Comparison of ENCODE assay signal across 10 mouse cellular contexts in the genomic region with DNA sequence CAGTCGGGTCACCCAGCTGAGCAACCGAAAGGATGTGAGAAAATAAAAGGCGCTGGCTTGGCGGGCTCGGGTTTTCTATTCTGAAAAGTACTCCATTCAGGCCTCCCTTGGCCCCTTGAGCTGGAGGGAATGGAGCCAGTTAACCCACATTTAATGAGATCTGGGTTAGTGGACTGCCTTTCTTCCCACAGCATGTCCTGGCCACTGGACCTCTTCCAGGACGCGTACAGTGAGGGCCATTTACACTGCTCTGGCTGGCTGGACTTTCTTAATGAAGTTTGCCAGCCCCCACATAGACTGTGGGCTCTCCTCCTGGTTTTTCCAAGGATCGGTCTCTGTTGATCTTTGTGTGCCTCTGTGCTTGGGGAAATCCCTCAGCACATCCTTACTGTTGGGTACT. TPM values are rescaled to one million over a fixed set of nuclear protein-coding genes. Genes with fewer than 3 reads are reported as not detected.
DNase-seq lines count a peak whose midpoint lies in the region; ATAC-seq and TF ChIP-seq lines count a peak whose summit lies in the region.
"Had no signal": no experiment of that assay in that cellular context is flagged by ENCODE, and none has a peak within 500 bp of the region (broad histone marks: within the 10 kb centered on the region; RNA-seq: fewer than 3 reads in every experiment).

No protein-coding gene starts in this region.

- WGBS in stomach, embryonic 14.5 days = 73% methylated on average over 8 of the region's 8 CpGs
- WGBS in stomach, postnatal 0 days = 63% methylated on average over 8 of the region's 8 CpGs
- whole genome bisulfite sequencing in liver, postnatal 0 days (ENCODE audit: insufficient replicate concordance) = 78% methylated on average over 8 of the region's 8 CpGs

- TF ChIP-seq EP300 in stomach, postnatal 0 days (optimal IDR thresholded peaks at IDR 0.05) = no peak
- TF ChIP-seq EP300 in liver, postnatal 0 days (IDR thresholded peaks at IDR 0.05; ENCODE audit: low read depth) = no peak

- no peaks in the 10 kb centered on the region for H3K36me3 ChIP-seq in stomach, embryonic 14.5 days (ENCODE audit: control insufficient read depth, insufficient read depth, low read length)
- no peaks in the 10 kb centered on the region for H3K36me3 ChIP-seq in stomach, postnatal 0 days (ENCODE audit: control insufficient read depth, insufficient read depth, low read length)
- no peaks in the 10 kb centered on the region for H3K36me3 ChIP-seq in liver, postnatal 0 days (replicated peaks; ENCODE audit: insufficient read depth, low read length)
- H3K36me3 ChIP-seq: neural tube, embryonic 12.5 days had no signal

- TF ChIP-seq CTCF in stomach, postnatal 0 days (IDR thresholded peaks at IDR 0.05; ENCODE audit: low read depth) = no peak
- TF ChIP-seq CTCF in liver, postnatal 0 days (IDR thresholded peaks at IDR 0.05; ENCODE audit: low read depth) = no peak

- no peaks in the 10 kb centered on the region for H3K9me3 ChIP-seq in stomach, embryonic 14.5 days (ENCODE audit: control insufficient read depth, low read depth, low read length)
- H3K9me3 ChIP-seq in stomach, postnatal 0 days (ENCODE audit: control insufficient read depth, low read length) = no peaks in the 10 kb centered on the region
- no peaks in the 10 kb centered on the region for H3K9me3 ChIP-seq in liver, postnatal 0 days (ENCODE audit: low read length)
- H3K9me3 ChIP-seq: neural tube, embryonic 12.5 days had no signal

- no peak overlapping the region for H3K9ac ChIP-seq in stomach, embryonic 14.5 days (replicated peaks; ENCODE audit: low read depth, low read length)
- H3K9ac ChIP-seq in stomach, postnatal 0 days (ENCODE audit: low read length) = no peak overlapping the region
- H3K9ac ChIP-seq in liver, postnatal 0 days (replicated peaks) = no peak overlapping the region
- H3K9ac ChIP-seq: neural tube, embryonic 12.5 days had no signal

- H3K4me2 ChIP-seq in stomach, embryonic 14.5 days (replicated peaks; ENCODE audit: low read depth, low read length) = no peak overlapping the region
- H3K4me2 ChIP-seq in stomach, postnatal 0 days (replicated peaks; ENCODE audit: low read depth) = no peak overlapping the region
- H3K4me2 ChIP-seq in liver, postnatal 0 days (ENCODE audit: low read depth, low read length) = no peak overlapping the region
- H3K4me2 ChIP-seq: neural tube, embryonic 12.5 days had no signal

- peak; percentile 48; the same call in 1 of the 2 replicates for ATAC-seq in stomach, embryonic 14.5 days (ENCODE audit: insufficient number of reproducible peaks, insufficient read depth, low FRiP score, low read depth)
- ATAC-seq in stomach, postnatal 0 days (ENCODE audit: low FRiP score, low TSS enrichment) = no peak
- ATAC-seq in monocyte, adult 5-6 weeks (replicated peaks; ENCODE audit: insufficient number of reproducible peaks, low FRiP score, low TSS enrichment, poor library complexity, severe bottlenecking) = no peak
- ATAC-seq in liver, postnatal 0 days = no peak

- H3K4me1 ChIP-seq in stomach, embryonic 14.5 days (ENCODE audit: control insufficient read depth, insufficient read depth, low read length) = no peaks in the 10 kb centered on the region; the same call in 1 of the 2 replicates
- no peaks in the 10 kb centered on the region for H3K4me1 ChIP-seq in stomach, postnatal 0 days (replicated peaks; ENCODE audit: control insufficient read depth, insufficient read depth)
- H3K4me1 ChIP-seq in liver, postnatal 0 days (ENCODE audit: insufficient read depth) = peaks cover 3% of the 10 kb centered on the region; the same call in 1 of the 2 replicates
- H3K4me1 ChIP-seq: neural tube, embryonic 12.5 days had no signal

- no peak overlapping the region for H3K4me3 ChIP-seq in stomach, embryonic 14.5 days (ENCODE audit: low read depth, low read length)
- H3K4me3 ChIP-seq in stomach, postnatal 0 days (ENCODE audit: low read depth, low read length) = no peak overlapping the region
- no peak overlapping the region for H3K4me3 ChIP-seq in liver, postnatal 0 days (ENCODE audit: low read depth, low read length)
- H3K4me3 ChIP-seq: neural tube, embryonic 12.5 days had no signal

- peak; percentile 50 to 51 for DNase-seq in cerebellum, postnatal 14 days
- no peak for DNase-seq in cerebellum, postnatal 36 days
- no peak for DNase-seq in stomach, postnatal 0 days (ENCODE audit: low spot score)
- peak; percentile 6 to 32 for DNase-seq in left cerebral cortex, adult 18-20 months (ENCODE audit: low spot score in 2 of 2)
- DNase-seq in liver, postnatal 0 days = no peak
- DNase-seq in adrenal gland, adult 2 months = no peak

- H3K27me3 ChIP-seq in stomach, embryonic 14.5 days (ENCODE audit: control insufficient read depth, insufficient read depth, low read length) = no peaks in the 10 kb centered on the region
- no peaks in the 10 kb centered on the region for H3K27me3 ChIP-seq in stomach, postnatal 0 days (ENCODE audit: control insufficient read depth, insufficient read depth, low read length)
- H3K27me3 ChIP-seq in liver, postnatal 0 days (ENCODE audit: insufficient read depth, low read length) = no peaks in the 10 kb centered on the region
- H3K27me3 ChIP-seq: neural tube, embryonic 12.5 days had no signal

- H3K27ac ChIP-seq in stomach, embryonic 14.5 days (ENCODE audit: low read length) = no peak overlapping the region
- H3K27ac ChIP-seq in stomach, postnatal 0 days (replicated peaks) = no peak overlapping the region
- H3K27ac ChIP-seq in liver, postnatal 0 days (ENCODE audit: low read depth) = no peak overlapping the region
- H3K27ac ChIP-seq: kidney, postnatal 0 days; neural tube, embryonic 12.5 days had no signal

RNA-seq across cellular contexts. Expression of a gene that starts 52.1 kb away (rescaled TPM):
- 16.4 and 17.3 TPM in 2 replicates for polyA plus RNA-seq in stomach, embryonic 14.5 days (2014; fragmentation: Nextera tagmentation; extraction: Ambion mirVana)
- polyA plus RNA-seq in stomach, postnatal 0 days (2015; fragmentation: Nextera tagmentation; extraction: Ambion mirVana) = 13.1 and 14.1 TPM in 2 replicates
- 10 to 100 TPM; 67.4 to 85.3 TPM for total RNA-seq in left cerebral cortex, adult 18-20 months (2021)
- total RNA-seq in monocyte, adult 5-6 weeks (2017) = 243 to 292 TPM (median 261 TPM) in 3 replicates
- polyA plus RNA-seq in liver, postnatal 0 days (2015; fragmentation: Nextera tagmentation; extraction: Ambion mirVana) = 7.7 and 11.4 TPM in 2 replicates
- total RNA-seq in adrenal gland, adult 2 months (2021) = 10 to 100 TPM; 39.8 to 44.1 TPM
- 7.1 and 8.2 TPM in 2 replicates for polyA plus RNA-seq in adrenal gland, adult 2 months (2012; rRNA removed)

Comparison
In these comparisons a context has a peak if more than half of its experiments do, and no peak if none do; other contexts are left out.
1. DNase-seq: peak in cerebellum, postnatal 14 days (2 of 2) and left cerebral cortex, adult 18-20 months (2 of 2); none in cerebellum, postnatal 36 days (0 of 2), stomach, postnatal 0 days (single experiment), liver, postnatal 0 days (single experiment) and adrenal gland, adult 2 months (single experiment).